Mouse (Mus musculus): ENCODE data around the gene Nxn.

DNA sequence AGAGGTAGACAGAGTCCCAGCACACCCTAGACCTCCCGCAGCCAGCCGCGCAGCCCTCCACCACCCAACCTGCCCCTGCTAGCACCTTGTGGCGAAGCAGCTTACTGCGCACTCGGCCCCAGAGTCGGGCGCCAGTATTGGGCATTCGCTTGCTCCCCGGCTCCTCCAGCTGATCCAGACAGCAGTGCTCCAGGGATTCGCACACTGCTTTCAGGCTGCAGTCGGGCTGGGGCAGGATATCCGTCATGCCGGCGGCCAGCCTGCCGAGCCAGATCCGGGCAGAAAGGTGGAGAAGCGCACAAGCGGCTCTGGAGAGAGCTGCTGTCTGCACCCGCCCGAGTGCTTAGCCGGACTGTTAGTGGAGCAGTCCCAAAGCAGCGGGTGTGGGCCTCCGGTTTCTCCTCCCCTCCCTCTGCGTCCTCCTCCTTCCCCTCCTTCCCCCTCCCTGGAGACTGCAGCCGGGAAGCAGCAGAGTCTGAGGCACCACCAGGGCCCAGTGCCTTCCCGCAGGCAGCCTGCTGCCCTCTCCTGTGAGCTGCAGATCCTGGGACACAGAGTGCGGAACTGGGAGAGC lies 38.0 kb upstream of the Nxn start:
- peak; percentile 11 for TF ChIP-seq CTCF (IDR thresholded peaks at IDR 0.05)
- no peak for TF ChIP-seq EP300 (IDR thresholded peaks at IDR 0.05)

Measured in lung, postnatal 0 days (tissue).